Mouse (Mus musculus) limb, embryonic 15.5 days (tissue): ENCODE measurements at regions not wholly inside any gene's neighbourhood (a gene's known extent, or its start where the extent isn't known, plus 50 kb on each side); places are given as distances from the start of the nearest gene placed in this dataset.

Source experiments
- ATAC-seq: fragments of 200-750 bp; cut with Nextera tagmentation; 2 replicates; pipeline ENCODE4 v1.8.0; 2017; ENCODE audit warnings: low read depth, moderate TSS enrichment; ENCODE audit not compliant: insufficient number of reproducible peaks, low FRiP score, low TSS enrichment
- H3K27ac ChIP-seq: fragments of 300-500 bp; sonication (generic); 2 replicates; pipeline ENCODE4 v1.5.1; 2015; ENCODE audit warnings: moderate library complexity, mild to moderate bottlenecking, inconsistent platforms
- H3K27me3 ChIP-seq: fragments of 300-500 bp; sonication (generic); 2 replicates; pipeline ENCODE4 v1.6.1; 2015; ENCODE audit warnings: inconsistent platforms
- H3K36me3 ChIP-seq: fragments of 300-500 bp; sonication (generic); 2 replicates; pipeline ENCODE4 v1.6.1; 2015; ENCODE audit warnings: inconsistent platforms
- H3K4me1 ChIP-seq: fragments of 300-500 bp; sonication (generic); 2 replicates; pipeline ENCODE4 v1.6.1; 2015; ENCODE audit warnings: inconsistent platforms
- H3K4me2 ChIP-seq: fragments of 300-500 bp; sonication (generic); 2 replicates; pipeline ENCODE4 v1.6.1; 2015; ENCODE audit warnings: mild to moderate bottlenecking, inconsistent platforms
- H3K4me3 ChIP-seq: fragments of 300-500 bp; sonication (generic); 2 replicates; pipeline ENCODE4 v1.5.1; 2015; ENCODE audit warnings: mild to moderate bottlenecking, inconsistent platforms
- H3K9ac ChIP-seq: fragments of 300-500 bp; sonication (generic); 2 replicates; pipeline ENCODE4 v1.6.1; 2015; ENCODE audit warnings: inconsistent platforms
- H3K9me3 ChIP-seq: fragments of 300-500 bp; sonication (generic); 2 replicates; pipeline ENCODE4 v1.6.1; 2016; ENCODE audit warnings: inconsistent platforms
- WGBS: fragments of 180-500 bp; shearing (Covaris S2); methylation state at CpG from one replicate; pipeline ENCODE4 v1.1.7; 2015; 5-methylcytosine and 5-hydroxymethylcytosine counted together

GRCm38 (mm10) chr6:51708011-51708410, 184.3 kb downstream of the Snx10 start:
- Histone ChIP-seq H3K27ac (no peak overlapping the region), H3K4me2 (no peak overlapping the region), H3K27me3 (no peaks in the 10 kb centered on the region), H3K4me3 (no peak overlapping the region), H3K9ac (no peak overlapping the region), H3K4me1 (peaks cover 13% of the 10 kb centered on the region; the same call in 1 of the 2 replicates), H3K9me3 (no peaks in the 10 kb centered on the region), H3K36me3 (no peaks in the 10 kb centered on the region)
- 37% methylated on average over 6 of the region's 6 CpGs for WGBS
- no peak for ATAC-seq

DNA sequence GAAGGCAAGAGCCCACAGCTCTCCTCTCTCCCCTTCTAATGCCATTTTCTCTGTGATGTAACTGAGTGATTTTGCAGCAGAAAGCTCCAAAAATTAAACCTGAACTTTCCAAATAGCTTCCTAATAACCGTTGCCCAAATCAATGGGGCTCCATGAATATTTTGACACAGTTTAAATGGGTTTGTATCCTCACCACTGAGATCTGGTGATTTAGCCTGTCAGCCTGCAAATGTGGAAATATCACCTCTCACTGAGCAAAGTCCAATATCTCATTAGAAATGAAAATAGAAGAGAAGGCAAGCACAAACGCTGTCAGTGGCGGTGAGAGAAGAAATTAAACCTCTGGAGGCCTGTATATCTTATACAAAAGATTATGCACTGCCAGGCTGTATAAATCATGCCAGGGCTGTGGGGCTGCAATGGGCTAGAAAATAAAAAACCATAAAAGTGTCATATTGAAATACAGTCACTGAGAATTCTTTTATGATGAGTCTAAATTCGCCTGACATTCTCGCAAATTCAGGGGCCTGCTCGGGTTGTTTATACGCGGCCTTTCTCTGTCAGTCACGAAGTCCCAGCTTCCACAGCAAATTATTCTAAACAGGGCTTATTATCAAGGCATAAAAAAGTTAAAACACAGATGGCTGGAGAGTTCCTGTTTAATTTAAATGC, 185.1 kb downstream of the Snx10 start:
- peaks cover 13% of the 10 kb centered on the region; the same call in 1 of the 2 replicates for H3K4me1 ChIP-seq
- no peaks in the 10 kb centered on the region for H3K36me3 ChIP-seq
- 21% methylated on average over 9 of the region's 9 CpGs for WGBS
- H3K4me2 ChIP-seq: no peak overlapping the region
- H3K27me3 ChIP-seq: no peaks in the 10 kb centered on the region
- H3K9me3 ChIP-seq: no peaks in the 10 kb centered on the region
- no peak overlapping the region for H3K9ac ChIP-seq
- no peak overlapping the region for H3K27ac ChIP-seq
- H3K4me3 ChIP-seq: no peak overlapping the region
- no peak for ATAC-seq

DNA sequence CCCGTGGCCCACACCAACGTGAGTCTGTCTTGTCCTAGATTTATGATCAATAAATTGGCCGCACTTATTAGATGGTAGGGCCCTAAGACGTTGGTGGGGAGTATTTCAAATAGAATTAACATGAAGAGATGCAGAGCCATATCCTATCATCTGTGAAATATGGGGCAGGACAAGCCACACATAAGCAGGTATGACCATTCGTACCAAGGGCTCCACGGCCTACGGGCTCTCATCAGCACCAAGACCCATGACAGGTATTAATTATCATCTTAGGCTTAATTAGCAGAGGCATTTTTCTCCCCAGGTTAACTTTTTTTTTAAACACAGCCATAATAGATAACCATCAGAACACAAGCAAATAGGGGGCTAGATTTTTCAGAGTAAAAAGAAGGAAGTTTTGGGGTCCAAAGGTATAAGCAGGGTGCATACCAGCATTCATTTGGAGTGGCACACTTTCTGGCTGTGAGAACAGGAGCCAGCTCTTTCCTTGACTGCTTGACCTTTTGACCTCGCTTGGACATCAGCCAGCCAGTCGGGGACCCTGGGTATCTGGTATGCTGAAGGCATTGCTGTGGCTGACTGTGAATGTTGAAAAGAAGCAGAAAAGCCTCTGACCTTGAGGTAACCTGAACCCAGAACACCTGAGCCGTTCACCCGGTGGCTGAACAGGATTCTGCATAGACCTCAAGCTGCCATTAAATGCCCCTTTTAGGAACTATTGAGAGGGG, 185.8 kb downstream of the Snx10 start:
- WGBS: 23% methylated on average over 11 of the region's 11 CpGs
- ATAC-seq: no peak
- peaks cover 13% of the 10 kb centered on the region; the same call in 1 of the 2 replicates for H3K4me1 ChIP-seq

GRCm38 (mm10) chr6:51710153-51710552, 186.5 kb downstream of the Snx10 start:
- ATAC-seq: no peak
- Histone ChIP-seq H3K9me3 (no peaks in the 10 kb centered on the region), H3K9ac (no peak overlapping the region), H3K4me3 (no peak overlapping the region), H3K4me2 (no peak overlapping the region), H3K36me3 (no peaks in the 10 kb centered on the region), H3K4me1 (peaks cover 13% of the 10 kb centered on the region; the same call in 1 of the 2 replicates), H3K27ac (no peak overlapping the region), H3K27me3 (no peaks in the 10 kb centered on the region)
- 32% methylated on average over 5 of the region's 5 CpGs for WGBS

More for the DNA sequence above, 185.8 kb downstream of the Snx10 start:
- H3K36me3 ChIP-seq: no peaks in the 10 kb centered on the region
- H3K4me2 ChIP-seq: no peak overlapping the region
- H3K9me3 ChIP-seq: no peaks in the 10 kb centered on the region
- no peak overlapping the region for H3K4me3 ChIP-seq
- H3K9ac ChIP-seq: no peak overlapping the region
- H3K27ac ChIP-seq: no peak overlapping the region
- H3K27me3 ChIP-seq: no peaks in the 10 kb centered on the region

GRCm38 (mm10) chr6:51710926-51711615, 187.4 kb downstream of the Snx10 start:
- Histone ChIP-seq H3K4me1 (peaks cover 16% of the 10 kb centered on the region; the same call in 1 of the 2 replicates), H3K27ac (no peak overlapping the region), H3K9ac (no peak overlapping the region), H3K36me3 (no peaks in the 10 kb centered on the region), H3K4me2 (no peak overlapping the region), H3K4me3 (no peak overlapping the region), H3K9me3 (no peaks in the 10 kb centered on the region), H3K27me3 (no peaks in the 10 kb centered on the region)
- no peak for ATAC-seq
- WGBS: 73% methylated on average over 15 of the region's 15 CpGs

- Histone ChIP-seq H3K27ac (no peak overlapping the region), H3K36me3 (no peaks in the 10 kb centered on the region), H3K4me2 (no peak overlapping the region), H3K27me3 (no peaks in the 10 kb centered on the region), H3K4me3 (no peak overlapping the region), H3K9me3 (no peaks in the 10 kb centered on the region), H3K4me1 (peaks cover 16% of the 10 kb centered on the region; the same call in 1 of the 2 replicates), H3K9ac (no peak overlapping the region)
- 82% methylated on average over 7 of the region's 7 CpGs for WGBS
- no peak for ATAC-seq
Observed at GRCm38 (mm10) chr6:51711616-51711970, 187.9 kb downstream of the Snx10 start.

DNA sequence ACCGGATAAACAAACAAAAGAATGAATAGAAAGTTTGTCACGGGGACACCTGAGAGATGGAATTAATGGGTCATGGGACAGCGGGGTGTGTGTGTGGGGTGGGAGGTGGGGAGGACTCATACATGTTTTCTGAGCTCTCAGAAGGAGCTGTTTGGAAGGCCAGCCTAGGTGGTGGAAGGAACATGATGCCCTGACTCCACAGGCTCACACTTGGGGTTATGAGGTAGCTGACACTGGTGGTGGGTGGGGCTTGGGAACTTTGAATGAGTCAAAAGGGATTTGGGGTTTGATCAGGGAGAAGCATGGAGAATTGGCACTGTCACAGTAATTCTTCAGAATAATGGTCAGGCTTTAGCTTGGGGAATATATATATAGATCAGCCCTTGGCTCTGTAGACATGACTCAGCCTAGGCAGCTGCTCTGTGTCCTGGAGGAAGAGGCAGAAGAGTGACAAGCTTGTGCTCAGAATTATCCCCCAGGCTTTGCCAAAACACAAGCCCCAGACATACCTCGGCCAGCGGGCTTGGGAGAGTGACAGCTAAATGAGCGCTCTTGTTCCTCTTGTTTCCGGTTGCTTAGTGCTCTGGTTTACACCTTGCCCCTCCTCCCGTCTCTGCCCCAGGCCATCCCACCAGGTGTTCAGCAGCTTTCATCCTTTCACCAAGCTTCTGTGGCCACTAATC, 191.6 kb downstream of the Snx10 start:
- Histone ChIP-seq H3K4me1 (peaks cover 8% of the 10 kb centered on the region; the same call in 1 of the 2 replicates), H3K9ac (no peak overlapping the region), H3K27ac (no peak overlapping the region), H3K9me3 (no peaks in the 10 kb centered on the region), H3K4me2 (no peak overlapping the region), H3K36me3 (no peaks in the 10 kb centered on the region), H3K27me3 (no peaks in the 10 kb centered on the region), H3K4me3 (no peak overlapping the region)
- WGBS: 33% methylated on average over 8 of the region's 8 CpGs
- ATAC-seq: no peak

GRCm38 (mm10) chr6:51717386-51717785, 193.7 kb downstream of the Snx10 start:
- no peak overlapping the region for H3K27ac ChIP-seq
- ATAC-seq: no peak
- 73% methylated on average over 7 of the region's 7 CpGs for WGBS
- no peak overlapping the region for H3K9ac ChIP-seq
- no peak overlapping the region for H3K4me2 ChIP-seq
- peaks cover 3% of the 10 kb centered on the region; the same call in 1 of the 2 replicates for H3K4me1 ChIP-seq
- no peaks in the 10 kb centered on the region for H3K36me3 ChIP-seq
- no peaks in the 10 kb centered on the region for H3K9me3 ChIP-seq
- H3K4me3 ChIP-seq: no peak overlapping the region
- H3K27me3 ChIP-seq: no peaks in the 10 kb centered on the region

GRCm38 (mm10) chr6:51720705-51721104, 197.0 kb downstream of the Snx10 start:
- 69% methylated on average over 7 of the region's 7 CpGs for whole genome bisulfite sequencing
- no peak overlapping the region for H3K4me3 ChIP-seq
- no peaks in the 10 kb centered on the region for H3K9me3 ChIP-seq
- H3K27ac ChIP-seq: no peak overlapping the region
- H3K27me3 ChIP-seq: no peaks in the 10 kb centered on the region
- H3K36me3 ChIP-seq: no peaks in the 10 kb centered on the region
- no peak for ATAC-seq
- H3K4me1 ChIP-seq: no peaks in the 10 kb centered on the region
- H3K4me2 ChIP-seq: no peak overlapping the region
- H3K9ac ChIP-seq: no peak overlapping the region

GRCm38 (mm10) chr6:51723053-51723452, 199.4 kb downstream of the Snx10 start:
- no peaks in the 10 kb centered on the region for H3K27me3 ChIP-seq
- no peak overlapping the region for H3K27ac ChIP-seq
- no peak overlapping the region for H3K4me3 ChIP-seq
- H3K9ac ChIP-seq: no peak overlapping the region
- no peaks in the 10 kb centered on the region for H3K4me1 ChIP-seq
- H3K9me3 ChIP-seq: no peaks in the 10 kb centered on the region
- H3K4me2 ChIP-seq: no peak overlapping the region
- ATAC-seq: no peak
- no peaks in the 10 kb centered on the region for H3K36me3 ChIP-seq
- WGBS: 28% methylated on average over 4 of the region's 4 CpGs

DNA sequence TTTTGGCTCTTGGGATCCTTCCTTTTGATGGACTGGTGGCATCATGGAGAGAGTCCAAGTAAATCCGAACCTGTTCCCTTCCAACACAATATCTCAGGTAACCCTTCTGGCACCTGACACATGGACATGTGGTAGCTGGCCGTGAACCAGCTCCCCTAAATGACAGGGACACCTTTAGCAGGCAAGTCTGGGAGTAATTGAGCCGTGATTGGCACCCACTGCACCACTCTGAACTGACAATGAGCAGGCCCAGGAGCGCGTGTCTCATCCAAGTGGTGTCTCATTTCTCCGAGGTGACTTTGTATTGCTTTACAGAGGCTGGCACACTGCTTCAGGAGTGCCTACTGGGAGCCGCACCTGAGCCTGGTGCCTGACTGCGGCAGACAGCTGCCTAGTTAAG, 203.5 kb downstream of the Snx10 start:
- ATAC-seq: no peak
- Histone ChIP-seq H3K4me1 (peaks cover 3% of the 10 kb centered on the region), H3K9me3 (no peaks in the 10 kb centered on the region), H3K4me3 (no peak overlapping the region), H3K4me2 (no peak overlapping the region), H3K9ac (no peak overlapping the region), H3K36me3 (no peaks in the 10 kb centered on the region), H3K27ac (no peak overlapping the region), H3K27me3 (no peaks in the 10 kb centered on the region)
- 79% methylated on average over 8 of the region's 8 CpGs for WGBS
